Mouse (Mus musculus) layer of hippocampus, postnatal 36 days (tissue): ENCODE measurements around the gene Il1f6. TPM values are rescaled to one million over a fixed set of nuclear protein-coding genes. Genes with fewer than 3 reads are reported as not detected.
A peak's percentile ranks its signal among the peaks of the same experiment; 100 is the strongest.
"Not testable (repeated sequence)": the region's sequence is repeated elsewhere in the genome, so short reads cannot be mapped to it uniquely, and the experiment has no call there.

Source experiments
- DNase-seq, 2 experiments: peaks; one replicate each; pipeline ENCODE4 v3.0.0; 2022
- total RNA-seq, 2 experiments: library from RNA; stranded (reverse); gene quantifications; 2 replicates each; pipeline ENCODE4 v1.2.3; 2021

Il1f6 gene
- not detected for total RNA-seq

GRCm38 (mm10) chr2:24215118-24215517 lies at the start of gene Il1f6:
Gene Il1f6, plus strand, starts transcription at chr2:24215418.
- no peak for DNase-seq

GRCm38 (mm10) chr2:24181683-24182331 lies 33.4 kb upstream of the Il1f6 start:
- peak; percentile 16 to 23 for DNase-seq

GRCm38 (mm10) chr2:24182423-24183147 lies 32.6 kb upstream of the Il1f6 start:
- not testable (repeated sequence) for DNase-seq

GRCm38 (mm10) chr2:24184092-24184491 lies 31.1 kb upstream of the Il1f6 start:
- DNase-seq = not testable (repeated sequence)

GRCm38 (mm10) chr2:24186176-24186575 lies 29.0 kb upstream of the Il1f6 start, which contains the start of gene Il1f9:
Gene Il1f9, plus strand, starts transcription at chr2:24186476.
- DNase-seq = no peak

- no peak for DNase-seq
Observed at GRCm38 (mm10) chr2:24187585-24187984, 27.6 kb upstream of the Il1f6 start.

GRCm38 (mm10) chr2:24188189-24188588 lies 27.0 kb upstream of the Il1f6 start:
- no peak for DNase-seq

- DNase-seq = no peak
Observed at GRCm38 (mm10) chr2:24227191-24227590, 12.0 kb downstream of the Il1f6 start.

GRCm38 (mm10) chr2:24267503-24267902 lies 52.3 kb downstream of the Il1f6 start:
- no peak for DNase-seq

GRCm38 (mm10) chr2:24273619-24274018 lies 58.4 kb downstream of the Il1f6 start:
- DNase-seq = no peak

GRCm38 (mm10) chr2:24275146-24275545 lies 59.9 kb downstream of the Il1f6 start:
- no peak for DNase-seq

Other genes with a start within 250 kb of the Il1f6 start
- gene Hnmt, start 166.0 kb upstream of the Il1f6 start, total RNA-seq = 10 to 100 TPM; 26.3 to 28.3 TPM
- gene Tbpl2, start 118.8 kb upstream of the Il1f6 start, total RNA-seq = not detected
- not detected for gene Il1f8, start 62.3 kb upstream of the Il1f6 start, total RNA-seq
- not detected for gene Il1f9, start 28.9 kb upstream of the Il1f6 start, total RNA-seq
- not detected for gene Il1f5, start 61.5 kb downstream of the Il1f6 start, total RNA-seq
- gene Il1f10, start 75.8 kb downstream of the Il1f6 start, total RNA-seq = not detected
- not detected for gene Il1rn, start 121.4 kb downstream of the Il1f6 start, total RNA-seq
- 1 to 10 TPM in 1 of 2 experiments, under 1 TPM in 1; 0.55 to 2.0 TPM for gene Psd4, start 152.2 kb downstream of the Il1f6 start, total RNA-seq